Mouse (Mus musculus): ENCODE measurements around the gene Tns4.
A peak's percentile ranks its signal among the peaks of the same experiment; 100 is the strongest.

Tns4 gene

DNA sequence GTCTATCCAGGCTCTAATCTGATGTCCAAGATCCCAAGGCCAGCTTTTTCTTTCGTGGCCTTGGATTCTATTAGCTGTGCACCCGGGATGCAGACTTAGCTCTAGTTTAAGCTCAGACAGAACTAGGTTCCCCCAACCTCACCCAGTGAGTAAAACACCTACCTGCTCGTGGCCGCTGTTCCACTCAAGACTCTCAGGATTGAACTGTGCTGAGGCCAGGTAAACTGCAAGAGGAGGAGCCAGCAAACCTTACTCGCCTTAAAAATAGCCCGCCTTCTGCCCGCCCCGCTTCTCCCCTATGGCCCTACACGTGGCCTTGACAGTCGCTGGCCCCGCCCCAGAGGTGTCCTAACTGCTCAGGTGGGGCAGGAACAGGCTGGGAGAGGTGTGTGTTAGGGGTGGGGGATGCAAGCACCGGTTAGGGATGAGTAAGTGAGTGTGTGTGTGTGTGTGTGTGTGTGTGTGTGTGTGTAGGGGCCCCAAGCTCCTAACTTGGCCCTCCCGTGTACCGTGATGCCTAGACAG, at the start of gene Tns4:
TSS of gene Tns4 (minus strand) at position 230 of the 525 bp plus-strand sequence.
- DNase-seq: no peak

DNA sequence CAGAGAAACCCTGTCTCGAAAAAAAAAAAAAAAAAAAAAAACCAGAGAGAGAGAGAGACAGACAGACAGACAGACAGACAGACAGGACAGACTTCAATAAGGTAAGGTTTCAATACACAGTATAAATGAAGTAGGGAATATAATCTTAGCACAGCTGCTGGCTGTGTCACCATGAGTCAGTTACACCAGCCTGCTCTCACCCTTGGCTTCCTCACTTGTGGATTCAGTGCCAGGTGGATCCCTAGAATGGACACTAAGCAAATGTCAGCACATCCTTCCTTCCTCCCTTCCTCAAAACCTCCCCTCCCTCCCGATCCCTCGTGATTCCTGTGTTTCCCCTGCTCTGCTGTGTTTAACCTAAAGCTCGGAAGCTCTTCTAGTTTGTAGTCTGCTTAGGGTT, 48.3 kb upstream of the Tns4 start:
- DNase-seq: no peak

GRCm38 (mm10) chr11:99136961-99137360, 47.9 kb upstream of the Tns4 start:
- no peak for DNase-seq

DNA sequence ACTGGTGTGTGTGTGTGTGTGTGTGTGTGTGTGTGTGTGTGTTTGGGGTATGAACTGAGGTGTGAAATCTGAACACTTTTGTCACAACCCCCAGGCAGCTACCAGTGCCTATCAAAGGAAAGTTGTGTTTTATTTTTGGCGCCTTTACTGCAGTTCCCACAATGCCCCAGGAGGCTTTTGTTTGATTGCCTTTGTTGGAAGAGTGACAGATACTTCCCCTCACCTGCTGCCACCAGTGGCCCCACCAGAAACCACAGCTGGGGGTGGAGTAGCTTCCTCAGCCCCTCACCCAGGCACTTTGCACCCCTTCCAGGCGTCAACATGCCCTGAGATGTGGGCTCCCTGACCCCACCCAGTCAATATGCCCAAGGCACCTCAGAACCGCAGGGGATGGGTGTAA, 47.3 kb upstream of the Tns4 start:
- no peak for DNase-seq

DNA sequence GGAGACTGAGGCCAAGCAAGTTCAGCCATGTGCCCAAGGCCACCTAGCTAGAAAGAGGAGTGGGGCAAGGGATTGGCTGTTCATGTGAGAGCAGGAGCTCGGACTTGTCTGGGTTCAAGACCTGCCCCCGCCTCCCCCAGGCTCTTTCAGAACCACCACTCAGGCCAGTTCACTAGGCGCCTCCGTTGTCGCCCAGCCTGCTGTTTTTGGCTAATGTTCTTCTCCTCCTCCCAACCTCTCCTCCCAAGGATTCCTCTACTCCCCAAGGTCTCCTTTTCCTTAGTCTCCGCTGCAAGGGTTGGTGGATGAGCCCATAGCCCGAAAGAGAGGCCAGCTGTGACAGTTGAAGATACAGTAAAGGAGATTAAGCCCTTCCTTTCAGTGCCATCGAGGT, 45.9 kb upstream of the Tns4 start:
- DNase-seq: no peak

GRCm38 (mm10) chr11:99134266-99135046, 45.4 kb upstream of the Tns4 start:
- no peak for DNase-seq

DNA sequence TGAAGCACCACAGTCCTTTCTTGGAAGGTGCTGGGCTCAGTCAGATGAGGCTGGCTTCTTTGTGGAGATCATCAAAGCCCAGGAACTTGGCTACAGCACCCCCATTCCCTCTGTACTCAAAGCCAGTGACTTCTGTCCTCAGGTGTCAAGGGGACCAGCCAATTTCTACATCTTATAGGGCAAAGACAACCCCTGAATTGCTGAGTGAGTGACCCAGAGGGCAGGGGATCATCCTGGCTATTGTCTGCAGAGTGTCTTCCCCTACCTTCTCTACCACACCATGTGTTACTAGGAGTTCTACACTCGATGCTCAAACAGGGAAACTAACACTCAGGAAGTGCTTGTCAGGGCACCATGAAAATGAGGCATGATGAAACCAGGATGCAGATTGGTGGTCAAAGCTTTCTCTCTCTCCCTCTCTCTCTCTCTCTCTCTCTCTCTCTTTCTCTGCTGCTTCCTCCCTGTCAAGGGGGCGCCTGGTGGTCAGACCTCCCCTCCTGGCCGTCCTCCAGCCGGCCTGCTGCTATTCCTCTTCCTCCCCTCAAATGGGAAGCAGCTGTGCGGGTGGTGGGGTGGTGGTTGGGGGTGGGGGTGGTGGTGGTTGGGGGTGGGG, 44.3 kb upstream of the Tns4 start:
- no peak for DNase-seq

DNA sequence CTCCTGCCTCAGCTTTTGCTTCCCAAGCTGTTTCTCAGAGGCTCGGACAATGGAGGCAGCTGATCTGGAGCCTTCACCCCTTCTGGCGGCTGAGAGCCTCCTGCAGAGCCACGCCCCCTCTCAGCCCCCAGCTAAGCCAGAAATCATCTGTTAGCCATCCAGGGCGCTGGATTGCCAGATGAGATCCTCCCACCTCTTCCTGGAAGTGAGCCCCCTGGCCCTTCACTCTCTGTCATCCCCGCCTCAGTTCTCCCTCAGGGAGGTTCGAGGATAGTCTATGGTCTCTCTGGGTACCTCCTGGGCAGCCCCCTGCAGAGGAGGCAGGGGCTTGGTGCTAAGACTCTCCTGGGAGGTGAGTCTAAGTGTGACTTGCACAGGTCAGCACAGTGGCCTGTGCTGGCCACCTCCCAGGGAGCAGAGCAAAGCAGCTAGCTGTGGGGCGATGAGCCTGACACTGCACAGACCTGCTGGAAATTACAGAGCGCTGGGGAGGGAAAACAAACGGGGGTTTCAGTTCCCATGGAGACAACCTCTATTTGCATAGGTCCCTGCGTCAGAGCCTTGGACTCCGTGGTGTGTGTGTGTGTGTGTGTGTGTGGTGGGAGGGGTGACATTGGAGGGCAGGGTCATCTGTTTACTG, 43.1 kb upstream of the Tns4 start:
- DNase-seq: no peak

DNA sequence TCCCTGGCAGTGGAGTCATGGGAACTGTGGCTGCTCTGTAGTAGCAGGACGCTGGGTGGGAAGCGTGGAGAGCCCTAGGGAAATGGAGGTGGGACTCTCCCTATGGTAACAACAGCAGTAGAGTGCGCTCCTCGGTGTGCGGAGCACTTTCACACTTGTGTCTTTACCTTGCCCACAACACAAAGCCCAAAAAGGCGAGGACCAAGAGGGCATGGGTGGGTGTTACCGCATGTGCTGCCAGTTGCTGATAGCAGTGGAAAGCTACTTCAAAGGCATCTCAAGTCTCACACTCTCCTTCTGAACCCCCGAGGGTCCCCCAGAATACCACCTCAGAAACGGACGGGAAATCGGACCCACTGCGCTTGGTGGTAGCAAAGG, 42.3 kb upstream of the Tns4 start:
- no peak for DNase-seq

GRCm38 (mm10) chr11:99130736-99131462, 41.8 kb upstream of the Tns4 start:
- no peak for DNase-seq

DNA sequence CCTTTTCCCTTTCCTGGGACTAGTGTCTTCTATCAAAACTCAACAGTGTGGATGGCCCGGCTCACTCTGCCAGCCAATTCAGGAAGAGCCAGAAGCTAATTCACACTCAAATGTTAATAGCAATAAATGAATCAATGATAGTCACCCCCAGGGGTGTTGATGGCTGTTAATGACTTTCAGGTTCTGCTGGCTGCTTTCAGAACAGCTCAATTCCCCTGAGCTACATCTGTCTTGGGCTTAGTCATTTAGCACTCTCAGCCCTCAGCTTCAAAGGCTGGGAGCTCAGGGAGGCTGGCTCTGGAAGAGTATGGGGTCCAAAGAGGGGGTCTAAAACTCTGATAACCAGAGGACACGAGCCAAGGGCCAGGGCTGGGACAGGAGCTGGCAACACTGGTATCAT, 40.2 kb upstream of the Tns4 start:
- DNase-seq: no peak

DNA sequence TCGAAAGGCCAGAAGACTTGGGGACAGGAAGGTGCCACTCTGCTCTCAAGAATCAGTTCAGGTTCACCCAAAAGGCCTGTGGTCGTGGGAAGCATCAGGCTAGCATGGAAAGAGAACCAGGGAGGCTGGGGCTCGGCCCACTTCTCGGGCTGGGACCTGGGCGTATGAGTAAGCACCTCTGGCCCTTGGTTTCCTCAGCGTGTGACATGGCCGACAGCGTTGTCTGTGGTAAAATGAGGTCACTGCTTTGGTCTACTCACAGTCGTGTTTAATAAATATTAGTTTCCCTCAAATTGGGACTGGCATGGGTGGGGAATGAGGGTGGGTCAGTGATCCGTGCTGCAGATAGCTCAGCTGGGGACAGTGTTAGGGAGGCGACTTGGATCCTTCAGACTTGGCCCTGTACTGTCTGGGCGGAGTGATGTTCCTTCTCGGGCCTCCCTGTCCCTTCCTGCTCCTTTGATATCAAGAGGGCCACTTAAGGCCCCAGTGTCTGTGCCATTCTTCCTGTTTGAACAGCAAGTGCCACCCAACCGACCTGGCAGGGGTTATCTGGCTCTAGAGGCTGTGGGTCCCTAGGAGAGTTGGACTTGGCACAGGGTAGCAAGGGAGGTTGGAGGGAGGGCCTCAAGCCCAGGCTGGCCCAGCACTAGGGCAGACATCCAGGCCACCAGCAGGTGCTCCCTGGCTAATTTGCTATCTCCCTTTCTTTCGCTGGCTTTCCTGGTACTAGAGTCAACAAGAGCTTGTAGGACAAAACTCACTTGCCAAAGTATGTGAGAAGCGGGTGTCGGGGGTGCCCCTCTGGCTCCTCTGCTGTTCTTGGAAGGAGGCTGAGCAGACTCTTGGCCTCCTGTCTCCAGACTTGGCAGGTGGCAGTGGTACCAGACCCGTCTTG, 38.9 kb upstream of the Tns4 start:
- DNase-seq: peak in 1 of 2 experiments; percentile 5

DNA sequence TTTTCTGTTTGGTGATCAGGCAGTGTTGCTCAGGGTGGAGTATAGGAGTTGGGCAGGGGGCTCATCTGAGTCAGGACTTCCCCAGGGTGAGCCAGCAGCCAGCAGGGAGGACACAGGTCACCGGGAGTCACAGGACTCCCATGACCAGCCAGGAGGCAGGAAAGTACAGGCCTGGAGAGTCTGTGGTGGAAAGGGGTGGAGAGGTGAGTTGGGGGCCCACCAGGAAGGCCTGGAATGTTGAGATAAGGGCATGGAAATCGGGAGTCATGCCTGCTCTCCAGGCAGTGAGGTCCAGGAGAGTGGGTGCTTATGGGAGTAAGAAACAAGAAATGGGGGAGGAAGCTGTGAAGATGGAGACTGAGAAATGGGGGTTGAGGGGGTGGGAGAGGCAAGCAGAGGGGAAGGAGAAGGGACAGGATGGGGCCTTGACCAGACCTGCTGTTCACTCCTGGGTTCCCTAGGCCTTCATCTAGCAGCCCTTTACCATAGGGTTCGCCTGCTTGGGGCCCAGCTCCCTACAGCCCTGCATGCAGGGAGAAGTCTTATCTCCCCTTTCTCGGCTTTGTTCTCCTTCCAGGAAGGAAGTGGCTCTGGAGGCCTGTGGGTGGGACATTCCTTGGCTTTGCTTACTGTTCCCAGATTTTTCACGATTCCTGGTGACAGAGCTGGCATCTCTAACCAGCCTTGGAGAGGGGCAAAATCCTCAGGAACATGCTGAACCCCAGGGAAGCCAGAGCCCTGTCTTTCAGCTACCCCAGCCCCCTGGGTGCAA, 37.6 kb upstream of the Tns4 start:
- DNase-seq: no peak

GRCm38 (mm10) chr11:99124635-99125029, 35.5 kb upstream of the Tns4 start:
- DNase-seq: no peak

- DNase-seq: peak; percentile 31 to 46
These were observed 35.0 kb upstream of the Tns4 start for GRCm38 (mm10) chr11:99123977-99124634.

DNA sequence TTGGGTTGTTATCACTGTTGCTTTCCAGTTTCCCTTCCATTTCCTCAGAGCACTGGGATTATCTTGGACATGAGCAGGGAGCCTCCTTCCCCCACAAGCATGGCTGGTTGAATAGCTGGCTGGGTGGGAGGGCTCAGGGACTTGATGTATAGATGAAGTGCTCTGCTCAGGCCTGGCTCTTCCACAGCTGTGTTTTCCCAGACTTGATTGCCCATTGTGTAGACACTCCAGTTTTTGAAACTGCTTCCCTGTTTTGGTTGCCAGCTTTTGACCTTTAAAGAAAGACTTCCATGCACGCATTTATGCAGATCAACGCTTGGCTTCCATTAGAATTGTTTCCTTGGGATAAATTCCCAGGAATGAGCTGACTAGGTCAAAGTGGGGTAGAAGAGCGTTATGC, 33.6 kb upstream of the Tns4 start:
- DNase-seq: no peak

GRCm38 (mm10) chr11:99121218-99121631, 32.1 kb upstream of the Tns4 start:
- DNase-seq: no peak

- no peak for DNase-seq
These were observed 31.6 kb upstream of the Tns4 start for GRCm38 (mm10) chr11:99120524-99121217.

DNA sequence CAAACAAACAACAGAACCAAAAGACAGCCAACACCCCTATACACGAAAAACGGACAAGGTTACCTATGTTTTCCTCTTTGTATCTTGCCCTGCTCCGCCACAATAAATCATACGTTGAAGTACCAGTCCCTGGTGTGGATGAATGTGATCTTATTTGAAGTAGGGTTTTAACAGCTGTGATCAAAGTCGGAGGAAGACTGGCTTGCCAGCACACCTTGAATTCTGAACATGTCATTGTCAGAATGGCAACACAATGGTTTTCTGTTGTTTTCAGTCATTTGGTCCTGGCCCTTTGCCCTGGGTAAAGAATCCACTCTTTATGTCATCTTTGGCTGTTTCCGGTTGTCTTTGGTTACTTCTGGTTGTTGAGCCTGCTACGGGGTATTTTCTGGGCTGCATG, 29.9 kb upstream of the Tns4 start:
- DNase-seq: no peak

- no peak for DNase-seq
These were observed 29.3 kb upstream of the Tns4 start for GRCm38 (mm10) chr11:99118420-99118819.
